Mouse (Mus musculus): Measurements from ENCODE around the gene Rnf8.

DNA sequence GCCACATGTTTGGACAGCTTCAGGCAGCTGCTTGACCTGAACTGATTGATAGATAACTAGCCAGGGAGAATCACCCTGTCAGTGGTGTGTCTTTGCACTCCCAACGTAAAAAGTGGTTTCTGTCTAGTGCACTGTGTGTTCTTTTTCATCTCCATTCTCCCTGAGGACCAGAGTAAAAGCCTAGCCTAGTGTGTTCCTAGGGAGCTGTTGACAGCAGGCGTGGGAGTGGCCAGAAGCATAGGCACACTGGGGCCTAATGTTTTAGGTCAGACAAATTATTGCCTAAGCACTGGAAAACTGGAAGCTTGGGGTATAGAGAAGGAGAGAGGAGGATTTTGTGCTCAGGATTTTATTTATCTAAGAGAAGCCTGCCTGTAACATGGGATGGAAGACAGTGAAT is 68.5 kb downstream of the Rnf8 start:
- TF ChIP-seq CTCF (IDR thresholded peaks at IDR 0.05; ENCODE audit: insufficient read depth, low read length): no peak
- TF ChIP-seq POLR2A (IDR thresholded peaks at IDR 0.05; ENCODE audit: borderline replicate concordance, extremely low read depth, low read depth, low read length): no peak
